Mouse (Mus musculus): ENCODE data around the gene Fam19a5.

DNA sequence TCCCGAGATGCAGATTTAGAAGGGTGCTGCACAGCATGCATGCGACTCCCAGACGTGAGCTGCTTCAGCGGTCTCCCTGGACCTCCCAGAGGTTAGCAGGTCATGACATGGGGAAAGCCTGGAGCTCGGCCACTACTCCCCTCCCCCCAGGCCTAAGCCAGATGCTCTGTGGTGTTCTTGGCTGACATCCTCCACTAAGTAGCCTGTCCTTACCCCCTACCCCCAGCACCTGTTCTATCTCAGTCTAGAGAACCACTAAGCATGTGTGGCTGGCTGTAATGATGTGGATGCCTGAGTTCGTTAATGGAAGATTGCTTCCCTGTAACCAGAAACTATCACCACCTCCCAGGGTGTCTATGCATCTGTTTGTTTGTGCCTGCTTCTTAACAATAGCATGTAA, 134.6 kb downstream of the Fam19a5 start:
- TF ChIP-seq CTCF (IDR thresholded peaks at IDR 0.05; ENCODE audit: low read depth) (no peak), EP300 (optimal IDR thresholded peaks at IDR 0.05) (no peak)
